ENCODE assay signal across 18 mouse cellular contexts in genomic region chr5:35011156-35011923, GRCm38 (mm10). TPM values are rescaled to one million over a fixed set of nuclear protein-coding genes. Genes with fewer than 3 reads are reported as not detected.
"Had no signal": no experiment of that assay in that cellular context is flagged by ENCODE, and none has a peak within 500 bp of the region (broad histone marks: within the 10 kb centered on the region; RNA-seq: fewer than 3 reads in every experiment).

No protein-coding gene starts in this region.

- H3K4me3 ChIP-seq: layer of hippocampus, adult 2 months; limb, embryonic 12.5 days; limb, embryonic 15.5 days; midbrain, embryonic 13.5 days had no signal

- DNase-seq: kidney, adult 9 months; kidney, postnatal 14 days; kidney, postnatal 4 days; layer of hippocampus, adult 9-11 months; lung, embryonic 14.5 days; thymus, adult 18-20 months; thymus, postnatal 36 days had no signal

- ATAC-seq: lung, postnatal 0 days; midbrain, embryonic 13.5 days; midbrain, embryonic 16.5 days had no signal

- H3K27ac ChIP-seq: layer of hippocampus, adult 2 months; limb, embryonic 12.5 days; limb, embryonic 15.5 days; liver, embryonic 14.5 days; macrophage; midbrain, embryonic 13.5 days had no signal

- H3K4me2 ChIP-seq: limb, embryonic 12.5 days; limb, embryonic 15.5 days; liver, embryonic 11.5 days; lung, embryonic 14.5 days; midbrain, embryonic 13.5 days had no signal

- H3K9me3 ChIP-seq: limb, embryonic 12.5 days; limb, embryonic 15.5 days; midbrain, embryonic 13.5 days had no signal

- H3K9ac ChIP-seq: limb, embryonic 12.5 days; limb, embryonic 15.5 days; liver, embryonic 14.5 days; liver, postnatal 0 days; lung, embryonic 14.5 days; midbrain, embryonic 13.5 days had no signal

- H3K27me3 ChIP-seq: limb, embryonic 12.5 days; limb, embryonic 15.5 days; midbrain, embryonic 13.5 days had no signal

RNA-seq across cellular contexts. Expression of gene Hgfac, which starts 30.0 kb away (rescaled TPM):
- polyA plus RNA-seq: macrophage had no signal

RNA-seq across cellular contexts. Expression of gene Dok7, which starts 45.2 kb away (rescaled TPM):
- total RNA-seq: megakaryocyte, adult 5-6 weeks had no signal
